Mouse (Mus musculus): ENCODE measurements around the gene Nostrin. TPM values are rescaled to one million over a fixed set of nuclear protein-coding genes. Genes with fewer than 3 reads are reported as not detected.

Nostrin gene
- 1 to 10 TPM; 1.9 to 3.2 (median 2.4) TPM for total RNA-seq (2022)

DNA sequence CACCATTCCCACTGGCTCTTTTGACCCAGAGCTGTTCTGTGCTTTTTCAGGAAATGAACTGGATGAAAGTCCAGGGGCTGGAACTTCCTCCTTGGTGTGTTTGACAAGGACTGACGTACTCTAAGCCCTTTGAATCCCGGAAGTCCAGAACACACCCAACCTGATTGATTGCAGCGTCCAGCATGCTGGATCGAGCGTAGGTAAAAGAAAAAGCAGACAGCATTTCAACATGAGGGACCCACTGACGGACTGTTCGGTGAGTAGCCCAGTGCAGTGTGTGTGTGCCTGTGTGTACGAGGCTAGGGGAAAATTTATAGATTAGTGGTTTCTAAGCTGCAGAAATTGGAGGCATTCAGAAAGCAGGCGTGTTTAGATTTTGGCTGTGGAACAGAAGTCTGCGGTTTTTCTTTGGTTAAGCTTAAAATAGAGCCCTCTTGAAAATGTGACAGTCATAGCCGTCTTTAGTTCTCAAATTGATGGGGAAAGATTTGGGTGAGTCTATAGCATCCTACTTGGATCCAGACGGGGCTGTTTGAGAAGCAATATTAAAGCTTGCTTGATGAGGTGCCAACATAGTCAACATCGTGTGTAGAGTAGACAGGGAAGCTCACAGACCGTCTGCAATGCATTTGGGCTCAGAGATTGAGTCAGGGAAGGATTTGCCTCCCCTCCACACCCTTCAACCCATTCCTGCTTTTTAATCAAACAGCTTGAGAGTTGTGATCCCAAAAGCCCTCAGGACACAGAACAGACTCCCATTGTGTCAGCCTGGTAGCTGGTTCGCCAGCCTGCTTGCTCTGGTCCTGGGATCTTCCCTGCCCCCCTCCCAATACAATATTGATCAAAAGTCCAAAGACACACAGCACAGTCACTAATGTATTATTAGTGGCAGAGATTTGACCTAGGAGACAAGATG lies at the start of gene Nostrin:
Gene Nostrin (plus strand): TSS at position 140 of the 916 bp plus-strand sequence.
- DNase-seq (ENCODE audit: low spot score in 2 of 2), result no peak

DNA sequence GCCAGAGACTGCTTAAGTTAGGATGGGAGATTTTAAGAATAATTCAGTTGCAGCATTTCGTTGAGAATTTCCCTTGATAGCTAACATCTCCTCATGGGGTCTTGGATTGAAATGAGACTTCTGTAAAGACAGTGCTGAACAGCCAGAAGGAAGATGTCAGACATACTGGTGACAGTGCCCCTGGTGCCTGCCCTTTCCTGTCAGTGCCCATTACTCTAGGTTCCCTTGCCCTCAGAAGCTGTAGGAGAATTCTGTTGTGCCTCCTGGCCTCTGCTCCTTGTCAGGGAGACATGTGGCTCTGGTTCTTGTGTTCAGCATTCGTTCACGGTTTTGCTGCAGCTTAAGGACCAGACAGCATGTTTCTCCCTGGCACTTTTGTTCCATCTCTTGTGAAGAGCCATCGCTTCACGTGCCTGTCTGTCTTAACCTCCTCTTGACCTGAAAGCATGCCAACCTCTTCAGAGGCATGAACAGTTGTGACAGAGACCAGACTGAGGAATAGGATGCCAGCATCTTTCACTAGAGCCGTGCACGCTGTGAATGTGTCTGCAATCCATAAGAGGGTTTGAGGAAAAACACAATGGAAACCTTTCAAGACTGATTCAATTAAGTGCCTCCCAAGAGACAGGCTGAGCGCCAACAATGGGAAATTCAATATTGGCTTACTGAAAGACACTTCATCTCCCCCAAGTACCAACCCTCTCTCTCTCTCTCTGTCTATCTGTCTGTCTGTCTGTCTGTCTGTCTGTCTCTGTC lies 48.9 kb upstream of the Nostrin start:
- no peak for DNase-seq (ENCODE audit: low spot score in 2 of 2)

GRCm38 (mm10) chr2:69095836-69096235 lies 39.8 kb upstream of the Nostrin start:
- DNase-seq (ENCODE audit: low spot score in 2 of 2), result no peak

DNA sequence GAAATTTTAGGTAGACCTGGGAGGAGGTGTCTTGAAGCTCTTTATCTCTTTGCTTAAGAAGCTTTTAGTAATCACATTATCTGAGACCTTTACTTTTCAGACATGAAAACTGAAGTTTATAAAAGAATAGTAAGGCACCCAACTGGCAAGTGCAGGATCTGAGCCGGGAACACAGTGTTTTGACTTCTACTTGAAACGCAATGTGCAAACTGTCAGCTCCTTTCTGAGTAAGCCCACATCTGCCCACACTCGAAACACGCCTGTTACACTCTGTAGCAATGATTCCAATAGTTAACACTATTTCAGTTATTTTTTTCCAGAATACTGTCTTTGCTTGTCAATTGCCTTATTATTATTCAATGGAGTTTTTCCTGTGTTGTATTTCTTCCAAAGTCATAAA lies 38.8 kb upstream of the Nostrin start:
- no peak for DNase-seq (ENCODE audit: low spot score in 2 of 2)

DNA sequence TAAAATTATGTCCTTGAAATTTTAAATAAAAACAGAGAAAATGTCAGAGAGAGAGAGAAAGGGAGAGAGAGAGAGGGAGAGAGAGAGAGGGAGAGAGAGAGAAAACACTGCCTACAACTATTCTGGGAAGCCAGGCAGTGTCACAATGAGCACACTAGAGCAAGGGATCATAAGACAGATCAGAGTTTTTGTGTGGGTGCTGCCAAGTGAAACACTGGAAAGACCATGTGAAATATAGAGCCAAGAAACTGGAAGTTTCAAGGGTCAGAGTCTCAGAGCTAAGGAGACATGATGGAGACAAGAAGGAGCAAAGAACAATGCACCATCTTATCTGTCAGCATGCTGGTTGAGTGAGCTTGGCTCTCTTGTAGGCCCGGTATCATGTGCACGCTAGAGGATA lies 38.1 kb upstream of the Nostrin start:
- DNase-seq (ENCODE audit: low spot score in 2 of 2), result no peak

GRCm38 (mm10) chr2:69098701-69099100 lies 36.9 kb upstream of the Nostrin start:
- DNase-seq (ENCODE audit: low spot score in 2 of 2), result no peak

DNA sequence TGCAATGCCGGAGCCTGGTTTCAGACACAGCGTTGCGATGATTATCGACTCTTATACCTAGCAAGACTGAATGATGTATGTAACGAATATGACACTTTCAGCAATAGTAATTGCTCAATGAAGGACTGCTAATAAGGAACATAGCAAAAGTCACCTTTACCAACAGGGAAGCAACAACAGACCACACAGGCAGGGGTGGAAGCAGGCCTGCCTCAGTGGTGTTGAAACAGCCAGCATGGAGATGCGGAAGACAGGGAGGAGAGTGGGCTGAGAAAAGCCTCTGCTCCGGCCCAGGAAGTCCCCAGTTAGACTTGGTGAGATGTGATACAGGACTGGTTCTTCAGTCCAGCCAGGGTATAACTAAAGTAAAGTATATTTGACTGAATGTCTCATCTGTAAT lies 36.5 kb upstream of the Nostrin start:
- DNase-seq (ENCODE audit: low spot score in 2 of 2), result no peak

GRCm38 (mm10) chr2:69100706-69101105 lies 34.9 kb upstream of the Nostrin start:
- DNase-seq (ENCODE audit: low spot score in 2 of 2), result no peak

GRCm38 (mm10) chr2:69103526-69103925 lies 32.1 kb upstream of the Nostrin start:
- no peak for DNase-seq (ENCODE audit: low spot score in 2 of 2)

- no peak for DNase-seq (ENCODE audit: low spot score in 2 of 2)
Observed at GRCm38 (mm10) chr2:69104511-69105145, 31.0 kb upstream of the Nostrin start.

- no peak for DNase-seq (ENCODE audit: low spot score in 2 of 2)
Observed at GRCm38 (mm10) chr2:69109246-69109645, 26.4 kb upstream of the Nostrin start.

GRCm38 (mm10) chr2:69109710-69110109 lies 25.9 kb upstream of the Nostrin start:
- DNase-seq (ENCODE audit: low spot score in 2 of 2), result no peak

- no peak for DNase-seq (ENCODE audit: low spot score in 2 of 2)
Observed at GRCm38 (mm10) chr2:69112609-69113008, 23.0 kb upstream of the Nostrin start.

GRCm38 (mm10) chr2:69113829-69114547 lies 21.6 kb upstream of the Nostrin start:
- DNase-seq (ENCODE audit: low spot score in 2 of 2), result no peak

DNA sequence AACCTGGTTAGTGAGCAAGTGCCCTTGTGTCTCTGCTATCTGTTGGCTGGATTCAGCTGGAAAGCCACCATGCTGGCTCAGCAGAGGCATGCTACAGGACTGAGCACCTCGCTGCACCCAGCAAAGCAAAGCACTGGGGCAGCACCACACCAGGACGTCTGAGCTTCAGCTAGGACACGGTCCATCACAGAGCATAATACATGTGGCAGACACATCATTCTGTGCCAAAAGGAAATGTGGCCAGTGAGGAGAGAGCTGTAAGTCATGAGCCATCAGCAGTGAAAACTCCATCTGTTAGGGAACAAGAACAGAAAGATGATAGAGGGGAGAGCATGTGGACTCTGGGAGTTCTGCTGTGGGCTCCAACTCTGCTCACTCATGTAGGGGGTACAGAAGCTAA lies 19.7 kb upstream of the Nostrin start:
- no peak for DNase-seq (ENCODE audit: low spot score in 2 of 2)

- no peak for DNase-seq (ENCODE audit: low spot score in 2 of 2)
Observed at GRCm38 (mm10) chr2:69116767-69117166, 18.8 kb upstream of the Nostrin start.

DNA sequence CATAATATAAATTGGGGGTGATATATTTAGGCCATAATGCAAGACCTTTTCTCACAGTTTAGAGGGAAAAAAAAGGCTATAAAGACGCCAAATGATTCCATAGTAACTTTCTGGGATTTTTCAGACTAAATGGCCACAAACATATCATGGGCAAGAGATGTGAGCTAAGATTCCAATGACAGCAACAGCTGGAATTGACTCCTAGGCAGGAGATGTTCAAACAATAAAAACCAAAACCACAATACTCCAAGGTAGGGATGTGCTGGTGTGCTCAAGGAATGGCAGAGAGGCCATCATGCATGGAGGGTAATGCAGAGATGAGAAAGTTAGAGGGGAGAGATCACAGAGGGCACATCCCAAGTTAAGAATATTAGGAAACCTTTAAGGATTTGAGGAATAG lies 16.6 kb upstream of the Nostrin start:
- no peak for DNase-seq (ENCODE audit: low spot score in 2 of 2)

DNA sequence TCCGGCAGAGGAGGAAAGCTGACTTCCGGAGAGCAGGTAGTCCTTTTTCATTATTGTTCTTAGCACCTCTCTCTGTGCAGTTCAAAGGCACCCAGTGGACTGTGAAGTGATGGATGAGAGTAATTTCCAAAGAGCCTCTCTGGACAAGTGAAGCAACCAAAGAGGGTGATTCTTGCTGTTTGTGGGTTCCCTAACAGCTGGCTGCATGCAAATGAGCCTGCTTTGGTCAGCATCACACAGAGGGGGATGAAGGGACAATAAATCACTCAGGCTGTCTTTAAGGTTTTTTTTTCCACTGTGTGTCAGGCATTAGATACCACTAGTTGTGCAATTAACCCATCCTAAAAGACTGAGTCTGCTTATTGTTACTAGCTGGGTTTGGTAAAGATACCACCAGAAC lies 15.9 kb upstream of the Nostrin start:
- no peak for DNase-seq (ENCODE audit: low spot score in 2 of 2)

DNA sequence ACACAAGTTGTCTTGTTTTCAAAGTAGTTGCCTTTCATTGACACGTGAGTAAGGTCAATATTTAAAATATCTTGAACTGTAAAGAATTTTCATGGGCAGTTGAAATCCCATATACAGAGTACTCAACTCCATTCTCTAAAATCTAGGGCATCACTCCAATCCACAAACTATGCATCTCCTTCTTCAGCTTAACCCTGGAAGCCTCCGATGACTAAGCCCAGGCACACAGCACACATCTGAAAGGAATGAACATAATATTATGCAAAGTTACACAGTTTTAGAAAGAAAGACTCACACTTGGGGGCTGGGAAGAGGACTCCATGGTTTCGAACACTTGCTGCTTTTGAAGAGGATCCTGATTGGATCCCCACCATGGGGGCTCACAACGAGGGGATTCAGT lies 13.9 kb upstream of the Nostrin start:
- DNase-seq (ENCODE audit: low spot score in 2 of 2), result no peak

DNA sequence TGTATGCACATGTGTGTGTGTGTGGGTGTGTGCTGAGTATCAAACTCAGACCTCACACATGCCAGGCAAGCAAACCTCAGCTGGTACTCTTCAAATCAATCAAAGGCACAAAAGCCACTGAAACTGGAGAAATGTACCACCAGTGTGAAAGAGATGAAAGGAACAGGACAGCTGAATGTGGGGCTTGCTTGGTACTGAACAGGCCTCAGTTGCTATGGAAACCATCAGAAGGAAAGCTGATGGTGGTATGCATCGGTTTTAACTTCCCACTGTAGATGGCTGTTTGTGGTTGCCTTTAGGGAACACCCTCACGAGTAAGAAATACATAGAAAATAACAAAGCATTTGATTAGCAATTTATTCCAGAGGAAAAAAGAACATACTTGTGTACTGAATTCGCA lies 10.2 kb upstream of the Nostrin start:
- DNase-seq (ENCODE audit: low spot score in 2 of 2), result no peak

GRCm38 (mm10) chr2:69128321-69128720 lies 7.3 kb upstream of the Nostrin start:
- DNase-seq (ENCODE audit: low spot score in 2 of 2), result no peak
